Mouse (Mus musculus): ENCODE data around the gene Syt8. TPM values are rescaled to one million over a fixed set of nuclear protein-coding genes. Genes with fewer than 3 reads are reported as not detected.

The Syt8 gene
- polyA plus RNA-seq, 1 experiment from 2014 or later, result not detected

DNA sequence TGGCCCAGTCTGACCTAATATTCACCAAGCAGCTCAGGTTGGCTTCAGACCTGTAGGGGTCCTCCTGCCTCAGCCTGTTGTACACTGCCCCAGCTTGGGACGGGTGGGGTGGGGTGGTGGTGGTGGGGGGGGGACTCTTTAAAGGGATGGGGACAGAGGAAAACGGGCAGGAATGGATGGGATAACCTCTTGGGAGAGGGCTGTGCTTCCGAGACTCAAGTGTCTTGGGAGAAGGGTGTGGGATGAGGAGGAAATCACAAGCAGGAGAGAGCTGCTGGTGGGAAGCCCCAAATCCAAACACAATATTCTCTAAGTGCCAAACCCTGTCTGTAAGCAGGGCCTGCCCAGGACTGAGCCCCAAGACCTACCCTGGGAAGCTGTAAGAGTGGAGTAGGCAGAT is 18.4 kb upstream of the Syt8 start:
- Histone ChIP-seq H3K9ac (ENCODE audit: low read length) (no peak overlapping the region), H3K4me1 (ENCODE audit: control insufficient read depth, insufficient read depth, low read length) (no peaks in the 10 kb centered on the region), H3K27me3 (ENCODE audit: control insufficient read depth, insufficient read depth, low read length) (no peaks in the 10 kb centered on the region), H3K4me2 (ENCODE audit: low read depth, severe bottlenecking) (no peak overlapping the region), H3K4me3 (ENCODE audit: low read depth, low read length) (no peak overlapping the region), H3K36me3 (ENCODE audit: control insufficient read depth, insufficient read depth, low read length) (no peaks in the 10 kb centered on the region), H3K9me3 (ENCODE audit: control insufficient read depth, low read length) (no peaks in the 10 kb centered on the region), H3K27ac (replicated peaks; ENCODE audit: low read depth, low read length) (no peak overlapping the region)
- no peak for DNase-seq (ENCODE audit: low spot score)
- WGBS, result 77% methylated on average over 3 of the region's 3 CpGs
- no peak for ATAC-seq (ENCODE audit: insufficient number of reproducible peaks, low FRiP score, low TSS enrichment, low read depth)

DNA sequence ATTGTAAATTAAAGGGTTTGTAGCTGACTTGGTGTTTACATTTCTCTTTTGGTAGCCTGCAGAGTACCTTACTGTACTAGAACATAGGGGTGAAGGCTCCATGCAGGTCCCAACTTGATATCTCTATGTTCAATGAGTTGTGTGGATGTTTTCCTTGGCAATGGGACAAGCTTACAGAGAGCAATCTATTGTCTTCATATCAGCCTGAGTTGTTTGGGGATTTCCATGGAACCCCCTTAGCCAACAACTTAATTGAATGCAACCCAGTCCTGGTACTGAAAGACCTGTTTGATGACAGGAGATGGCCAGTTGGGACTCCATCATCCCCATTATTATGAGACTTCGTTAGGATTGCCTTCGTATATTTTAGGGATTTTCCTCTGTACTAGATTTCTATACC is 16.6 kb upstream of the Syt8 start:
- H3K27ac ChIP-seq (replicated peaks; ENCODE audit: low read depth, low read length), result no peak overlapping the region
- no peak overlapping the region for H3K4me3 ChIP-seq (ENCODE audit: low read depth, low read length)
- H3K36me3 ChIP-seq (ENCODE audit: control insufficient read depth, insufficient read depth, low read length), result no peaks in the 10 kb centered on the region
- H3K27me3 ChIP-seq (ENCODE audit: control insufficient read depth, insufficient read depth, low read length), result no peaks in the 10 kb centered on the region
- H3K4me2 ChIP-seq (ENCODE audit: low read depth, severe bottlenecking), result no peak overlapping the region
- 91% methylated on average over 2 of the region's 2 CpGs for WGBS
- no peaks in the 10 kb centered on the region for H3K4me1 ChIP-seq (ENCODE audit: control insufficient read depth, insufficient read depth, low read length)
- H3K9ac ChIP-seq (ENCODE audit: low read length), result no peak overlapping the region
- no peaks in the 10 kb centered on the region for H3K9me3 ChIP-seq (ENCODE audit: control insufficient read depth, low read length)
- DNase-seq (ENCODE audit: low spot score) (no peak), ATAC-seq (ENCODE audit: insufficient number of reproducible peaks, low FRiP score, low TSS enrichment, low read depth) (no peak)

DNA sequence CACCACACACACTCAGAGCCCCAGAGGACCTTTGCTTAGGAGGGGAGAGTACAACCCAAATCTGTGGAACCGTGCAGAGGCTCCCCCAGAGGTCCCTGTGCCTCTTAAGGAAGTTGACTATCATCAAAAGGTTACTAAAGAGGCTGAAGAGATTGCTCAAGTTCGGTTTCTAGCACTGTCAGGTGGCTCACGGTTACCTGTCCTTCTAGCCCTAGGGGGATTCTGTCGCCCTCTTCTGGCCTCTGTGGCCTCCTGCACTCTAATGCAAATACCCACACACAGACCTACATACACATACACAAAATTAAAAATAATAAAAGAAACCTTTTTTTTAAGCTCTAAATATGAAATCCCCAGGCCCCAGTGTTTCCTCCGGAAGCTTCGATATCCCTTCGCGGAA is 16.0 kb upstream of the Syt8 start:
- Histone ChIP-seq H3K9me3 (ENCODE audit: control insufficient read depth, low read length) (no peaks in the 10 kb centered on the region), H3K27ac (replicated peaks; ENCODE audit: low read depth, low read length) (no peak overlapping the region), H3K27me3 (ENCODE audit: control insufficient read depth, insufficient read depth, low read length) (no peaks in the 10 kb centered on the region), H3K4me3 (ENCODE audit: low read depth, low read length) (no peak overlapping the region), H3K9ac (ENCODE audit: low read length) (no peak overlapping the region), H3K4me2 (ENCODE audit: low read depth, severe bottlenecking) (no peak overlapping the region), H3K36me3 (ENCODE audit: control insufficient read depth, insufficient read depth, low read length) (no peaks in the 10 kb centered on the region), H3K4me1 (ENCODE audit: control insufficient read depth, insufficient read depth, low read length) (no peaks in the 10 kb centered on the region)
- WGBS, result 90% methylated on average over 8 of the region's 8 CpGs
- no peak for DNase-seq (ENCODE audit: low spot score)
- ATAC-seq (ENCODE audit: insufficient number of reproducible peaks, low FRiP score, low TSS enrichment, low read depth), result no peak

DNA sequence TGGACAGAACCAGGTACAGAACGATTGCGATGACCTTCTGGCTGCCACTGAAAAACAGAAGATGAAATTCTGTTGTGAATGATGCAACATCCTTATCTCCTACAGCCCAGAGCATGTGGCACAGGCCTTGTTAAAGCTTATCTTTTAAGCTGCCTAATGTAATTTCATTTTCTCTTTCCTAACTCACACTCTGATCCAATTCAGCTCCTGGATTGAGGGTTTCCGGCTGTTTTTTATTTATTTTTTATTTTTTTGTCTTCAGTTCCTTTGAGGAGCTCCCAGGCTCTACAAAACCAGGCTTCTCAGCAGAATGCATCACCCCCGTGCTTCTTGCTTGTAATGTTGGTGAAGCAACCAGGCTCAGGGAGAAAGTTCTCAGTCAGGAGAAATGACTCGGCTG is 14.8 kb upstream of the Syt8 start:
- ATAC-seq (ENCODE audit: insufficient number of reproducible peaks, low FRiP score, low TSS enrichment, low read depth), result no peak
- H3K9ac ChIP-seq (ENCODE audit: low read length), result no peak overlapping the region
- no peak overlapping the region for H3K27ac ChIP-seq (replicated peaks; ENCODE audit: low read depth, low read length)
- no peaks in the 10 kb centered on the region for H3K9me3 ChIP-seq (ENCODE audit: control insufficient read depth, low read length)
- no peak for DNase-seq (ENCODE audit: low spot score)
- WGBS, result 84% methylated on average over 5 of the region's 5 CpGs
- no peaks in the 10 kb centered on the region for H3K27me3 ChIP-seq (ENCODE audit: control insufficient read depth, insufficient read depth, low read length)
- H3K4me1 ChIP-seq (ENCODE audit: control insufficient read depth, insufficient read depth, low read length), result no peaks in the 10 kb centered on the region
- no peaks in the 10 kb centered on the region for H3K36me3 ChIP-seq (ENCODE audit: control insufficient read depth, insufficient read depth, low read length)
- no peak overlapping the region for H3K4me2 ChIP-seq (ENCODE audit: low read depth, severe bottlenecking)
- no peak overlapping the region for H3K4me3 ChIP-seq (ENCODE audit: low read depth, low read length)

GRCm38 (mm10) chr7:142421826-142422225 is 12.8 kb upstream of the Syt8 start:
- no peak overlapping the region for H3K4me3 ChIP-seq (ENCODE audit: low read depth, low read length)
- ATAC-seq (ENCODE audit: insufficient number of reproducible peaks, low FRiP score, low TSS enrichment, low read depth), result no peak

GRCm38 (mm10) chr7:142425641-142426213 is 8.9 kb upstream of the Syt8 start:
- H3K4me1 ChIP-seq (ENCODE audit: control insufficient read depth, insufficient read depth, low read length), result peaks cover 3% of the 10 kb centered on the region; the same call in 1 of the 2 replicates
- WGBS, result 66% methylated on average over 11 of the region's 11 CpGs
- peak; percentile 28 for DNase-seq (ENCODE audit: low spot score)
- no peak overlapping the region for H3K27ac ChIP-seq (replicated peaks; ENCODE audit: low read depth, low read length)
- ATAC-seq (ENCODE audit: insufficient number of reproducible peaks, low FRiP score, low TSS enrichment, low read depth), result no peak
- H3K36me3 ChIP-seq (ENCODE audit: control insufficient read depth, insufficient read depth, low read length), result no peaks in the 10 kb centered on the region
- no peak overlapping the region for H3K4me2 ChIP-seq (ENCODE audit: low read depth, severe bottlenecking)
- no peak overlapping the region for H3K9ac ChIP-seq (ENCODE audit: low read length)
- no peaks in the 10 kb centered on the region for H3K27me3 ChIP-seq (ENCODE audit: control insufficient read depth, insufficient read depth, low read length)
- no peaks in the 10 kb centered on the region for H3K9me3 ChIP-seq (ENCODE audit: control insufficient read depth, low read length)
- no peak overlapping the region for H3K4me3 ChIP-seq (ENCODE audit: low read depth, low read length)

More at GRCm38 (mm10) chr7:142421826-142422225, 12.8 kb upstream of the Syt8 start:
- Histone ChIP-seq H3K4me2 (ENCODE audit: low read depth, severe bottlenecking) (no peak overlapping the region), H3K36me3 (ENCODE audit: control insufficient read depth, insufficient read depth, low read length) (no peaks in the 10 kb centered on the region), H3K27ac (replicated peaks; ENCODE audit: low read depth, low read length) (no peak overlapping the region), H3K27me3 (ENCODE audit: control insufficient read depth, insufficient read depth, low read length) (no peaks in the 10 kb centered on the region), H3K4me1 (ENCODE audit: control insufficient read depth, insufficient read depth, low read length) (no peaks in the 10 kb centered on the region), H3K9me3 (ENCODE audit: control insufficient read depth, low read length) (no peaks in the 10 kb centered on the region), H3K9ac (ENCODE audit: low read length) (no peak overlapping the region)
- 71% methylated on average over 2 of the region's 2 CpGs for WGBS
- no peak for DNase-seq (ENCODE audit: low spot score)

DNA sequence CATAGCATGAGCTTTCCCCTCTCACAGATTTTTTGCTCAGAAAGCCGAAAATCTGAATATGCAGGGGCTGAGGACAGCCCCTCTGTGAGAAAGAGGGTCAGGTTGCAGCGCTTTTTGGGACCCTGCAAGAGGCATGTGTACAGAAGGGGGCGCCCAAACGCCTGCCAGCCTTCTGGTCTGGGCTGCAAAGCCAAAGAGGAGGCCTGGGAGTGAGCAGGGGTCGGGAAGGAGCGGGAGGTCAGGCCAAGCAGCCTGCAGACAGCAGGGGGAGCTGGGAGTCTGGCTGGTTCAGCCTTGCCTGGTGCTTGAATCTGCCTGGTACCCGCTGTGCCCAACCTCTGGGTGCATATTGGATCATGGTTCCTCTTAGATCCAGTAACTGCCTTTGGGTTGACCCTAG is 6.4 kb upstream of the Syt8 start:
- no peak overlapping the region for H3K27ac ChIP-seq (replicated peaks; ENCODE audit: low read depth, low read length)

DNA sequence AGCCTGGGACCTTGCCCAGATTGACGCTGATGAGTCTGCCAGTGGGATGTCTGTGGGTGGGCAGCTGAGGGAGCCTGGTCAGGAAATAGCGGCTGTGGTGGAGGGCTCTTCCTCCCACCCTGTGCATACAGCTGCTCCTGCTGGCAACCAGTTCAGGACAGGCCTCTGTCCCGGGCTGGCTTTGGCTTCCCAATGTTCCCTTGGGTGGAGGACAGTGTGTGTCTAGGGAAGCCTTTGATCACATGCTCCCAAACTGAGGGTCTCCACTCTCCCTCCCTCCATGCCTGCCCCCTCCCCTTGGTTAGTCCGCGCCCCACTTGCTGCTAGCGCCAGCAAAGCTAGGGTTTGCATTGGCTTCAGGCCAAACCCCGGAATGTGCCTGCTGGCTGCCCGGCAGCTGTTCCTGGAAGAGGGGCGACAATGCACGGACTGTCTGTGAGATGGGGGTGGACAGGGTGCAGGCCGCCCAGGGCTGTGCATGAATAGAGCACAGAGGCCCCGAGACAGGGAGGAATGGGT is 4.4 kb upstream of the Syt8 start:
- Histone ChIP-seq H3K4me2 (ENCODE audit: low read depth, severe bottlenecking) (no peak overlapping the region), H3K4me1 (ENCODE audit: control insufficient read depth, insufficient read depth, low read length) (peaks cover 3% of the 10 kb centered on the region; the same call in 1 of the 2 replicates), H3K9me3 (ENCODE audit: control insufficient read depth, low read length) (no peaks in the 10 kb centered on the region), H3K27ac (replicated peaks; ENCODE audit: low read depth, low read length) (no peak overlapping the region), H3K27me3 (ENCODE audit: control insufficient read depth, insufficient read depth, low read length) (no peaks in the 10 kb centered on the region), H3K36me3 (ENCODE audit: control insufficient read depth, insufficient read depth, low read length) (no peaks in the 10 kb centered on the region), H3K9ac (ENCODE audit: low read length) (no peak overlapping the region), H3K4me3 (ENCODE audit: low read depth, low read length) (no peak overlapping the region)
- ATAC-seq (ENCODE audit: insufficient number of reproducible peaks, low FRiP score, low TSS enrichment, low read depth) (no peak), DNase-seq (ENCODE audit: low spot score) (peak; percentile 26)
- WGBS, result 78% methylated on average over 12 of the region's 12 CpGs

More for the DNA sequence above, 6.4 kb upstream of the Syt8 start:
- no peak overlapping the region for H3K4me3 ChIP-seq (ENCODE audit: low read depth, low read length)
- H3K9me3 ChIP-seq (ENCODE audit: control insufficient read depth, low read length), result no peaks in the 10 kb centered on the region
- peak; percentile 44; the same call in 1 of the 2 replicates for ATAC-seq (ENCODE audit: insufficient number of reproducible peaks, low FRiP score, low TSS enrichment, low read depth)
- no peak overlapping the region for H3K4me2 ChIP-seq (ENCODE audit: low read depth, severe bottlenecking)
- H3K36me3 ChIP-seq (ENCODE audit: control insufficient read depth, insufficient read depth, low read length), result no peaks in the 10 kb centered on the region
- no peaks in the 10 kb centered on the region for H3K27me3 ChIP-seq (ENCODE audit: control insufficient read depth, insufficient read depth, low read length)
- 3% methylated on average over 7 of the region's 7 CpGs for WGBS
- H3K9ac ChIP-seq (ENCODE audit: low read length), result no peak overlapping the region
- H3K4me1 ChIP-seq (ENCODE audit: control insufficient read depth, insufficient read depth, low read length), result peaks cover 3% of the 10 kb centered on the region; the same call in 1 of the 2 replicates
- DNase-seq (ENCODE audit: low spot score), result peak; percentile 90

DNA sequence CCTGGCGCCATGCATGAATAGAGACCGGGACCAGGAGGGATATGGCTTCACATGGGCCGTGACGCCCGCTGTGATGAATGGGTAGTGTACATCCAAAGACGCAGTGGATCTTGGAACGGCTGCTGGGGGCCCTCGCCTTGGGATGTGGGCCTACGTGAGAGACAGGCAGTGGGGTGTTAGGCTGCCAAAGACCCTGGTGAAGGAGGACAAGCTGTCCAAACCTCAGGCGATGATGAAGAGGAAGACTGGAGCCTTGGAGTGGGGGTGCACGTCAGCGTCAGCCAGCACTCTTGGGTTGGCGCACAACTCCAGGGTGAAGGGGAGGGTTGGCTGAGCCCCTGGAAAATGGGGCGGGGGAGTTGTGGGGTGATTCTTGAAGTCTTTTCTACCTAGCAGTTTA is 3.5 kb upstream of the Syt8 start:
- no peaks in the 10 kb centered on the region for H3K36me3 ChIP-seq (ENCODE audit: control insufficient read depth, insufficient read depth, low read length)
- H3K27me3 ChIP-seq (ENCODE audit: control insufficient read depth, insufficient read depth, low read length), result no peaks in the 10 kb centered on the region
- no peak overlapping the region for H3K4me3 ChIP-seq (ENCODE audit: low read depth, low read length)
- 90% methylated on average over 14 of the region's 14 CpGs for WGBS
- DNase-seq (ENCODE audit: low spot score) (no peak), ATAC-seq (ENCODE audit: insufficient number of reproducible peaks, low FRiP score, low TSS enrichment, low read depth) (no peak)
- H3K4me1 ChIP-seq (ENCODE audit: control insufficient read depth, insufficient read depth, low read length), result peaks cover 5% of the 10 kb centered on the region; the same call in 1 of the 2 replicates
- H3K4me2 ChIP-seq (ENCODE audit: low read depth, severe bottlenecking), result no peak overlapping the region
- no peak overlapping the region for H3K9ac ChIP-seq (ENCODE audit: low read length)
- no peaks in the 10 kb centered on the region for H3K9me3 ChIP-seq (ENCODE audit: control insufficient read depth, low read length)
- no peak overlapping the region for H3K27ac ChIP-seq (replicated peaks; ENCODE audit: low read depth, low read length)
